Mouse (Mus musculus): ENCODE results near the gene Isg20. TPM values are rescaled to one million over a fixed set of nuclear protein-coding genes. Genes with fewer than 3 reads are reported as not detected.

Gene Isg20
- 36.8 and 54.0 TPM in 2 replicates for polyA plus RNA-seq (2012; rRNA removed)

GRCm38 (mm10) chr7:78912974-78913474, at the start of gene Isg20:
Isg20 (plus strand) TSS chr7:78913424.

GRCm38 (mm10) chr7:78895653-78896333, 17.4 kb upstream of the Isg20 start, which contains the start of gene Aen:
Aen (plus strand) TSS chr7:78895854.

Other genes with a start within 250 kb of the Isg20 start
- gene Ntrk3, start 175.4 kb upstream of the Isg20 start, polyA plus RNA-seq (2012; rRNA removed) = 0.38 and 0.40 TPM in 2 replicates
- 41.9 and 46.6 TPM in 2 replicates for gene Mrps11, start 130.3 kb upstream of the Isg20 start, polyA plus RNA-seq (2012; rRNA removed)
- gene Mrpl46, start 129.9 kb upstream of the Isg20 start, polyA plus RNA-seq (2012; rRNA removed) = 23.2 and 25.7 TPM in 2 replicates
- gene Det1, start 66.2 kb upstream of the Isg20 start, polyA plus RNA-seq (2012; rRNA removed) = 5.7 and 6.5 TPM in 2 replicates
- gene Aen, start 17.6 kb upstream of the Isg20 start, polyA plus RNA-seq (2012; rRNA removed) = 12.4 and 15.5 TPM in 2 replicates
- gene Acan, start 140.1 kb downstream of the Isg20 start, polyA plus RNA-seq (2012; rRNA removed) = 0.01 and 0.02 TPM in 2 replicates
- gene Hapln3, start 217.6 kb downstream of the Isg20 start, polyA plus RNA-seq (2012; rRNA removed) = 0.10 TPM in 2 replicates
- 40.2 and 43.7 TPM in 2 replicates for gene Mfge8, start 235.6 kb downstream of the Isg20 start, polyA plus RNA-seq (2012; rRNA removed)

All from liver, embryonic 14 days (tissue).